ENCODE assay signal across 33 mouse cellular contexts in the genomic region with DNA sequence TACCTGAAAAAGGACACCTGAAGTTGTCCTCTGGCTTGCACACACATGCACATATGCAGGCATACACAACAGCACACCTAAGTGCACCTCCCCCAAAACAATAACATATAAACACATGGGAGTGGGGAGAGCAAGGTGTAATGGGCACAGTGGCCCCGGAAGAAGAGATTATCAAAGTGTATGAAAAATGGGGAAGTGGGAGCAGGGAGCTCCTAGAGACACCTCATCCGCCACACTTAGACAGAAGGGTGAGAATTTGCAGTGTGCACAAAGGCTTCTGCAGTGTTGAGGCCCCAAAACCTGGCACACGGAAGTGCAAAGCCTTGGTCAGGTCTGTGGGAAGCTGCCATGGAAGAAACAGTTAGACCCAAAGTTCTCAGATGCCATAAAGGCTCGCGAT. TPM values are rescaled to one million over a fixed set of nuclear protein-coding genes. Genes with fewer than 3 reads are reported as not detected.
DNase-seq lines count a peak whose midpoint lies in the region; ATAC-seq and TF ChIP-seq lines count a peak whose summit lies in the region.
"Had no signal": no experiment of that assay in that cellular context is flagged by ENCODE, and none has a peak within 500 bp of the region (broad histone marks: within the 10 kb centered on the region; RNA-seq: fewer than 3 reads in every experiment).

No protein-coding gene starts in this region.

- H3K9me3 ChIP-seq in MEL (replicated peaks; ENCODE audit: insufficient read depth, low read length) = no peaks in the 10 kb centered on the region
- no peaks in the 10 kb centered on the region for H3K9me3 ChIP-seq in midbrain, postnatal 0 days (ENCODE audit: low read length)
- H3K9me3 ChIP-seq: embryonic facial prominence, embryonic 15.5 days; heart, embryonic 10.5 days had no signal

- H3K27ac ChIP-seq in MEL (ENCODE audit: control insufficient read depth, low read depth, low read length) = no peak overlapping the region
- no peak overlapping the region for H3K27ac ChIP-seq in midbrain, postnatal 0 days (ENCODE audit: low read depth, low read length)
- H3K27ac ChIP-seq: embryonic facial prominence, embryonic 15.5 days; heart, adult 2 months; heart, embryonic 10.5 days; heart, embryonic 13.5 days; hindbrain, embryonic 14.5 days; hindbrain, postnatal 0 days had no signal

- H3K79me2 ChIP-seq in MEL (ENCODE audit: control insufficient read depth, insufficient read depth, low read length, poor library complexity) = no peaks in the 10 kb centered on the region

- no peaks in the 10 kb centered on the region for H3K27me3 ChIP-seq in MEL (ENCODE audit: control insufficient read depth in 1 of 2, insufficient read depth in 2 of 2, low read length in 2 of 2)
- no peaks in the 10 kb centered on the region for H3K27me3 ChIP-seq in midbrain, postnatal 0 days (ENCODE audit: insufficient read depth, low read length)
- H3K27me3 ChIP-seq: embryonic facial prominence, embryonic 15.5 days; Patski had no signal

- TF ChIP-seq CTCF in MEL (IDR thresholded peaks at IDR 0.05 in 2 of 3, conservative IDR thresholded peaks at IDR 0.05 in 1 of 3; ENCODE audit: control insufficient read depth in 1 of 3, insufficient read depth in 1 of 3, low read depth in 2 of 3, low read length in 3 of 3, poor library complexity in 1 of 3, severe bottlenecking in 1 of 3) = no peak
- TF ChIP-seq CTCF in midbrain, postnatal 0 days (IDR thresholded peaks at IDR 0.05) = no peak

- H3K9ac ChIP-seq in MEL (ENCODE audit: control insufficient read depth, low read depth, low read length, poor library complexity, severe bottlenecking) = no peak overlapping the region
- no peak overlapping the region for H3K9ac ChIP-seq in midbrain, postnatal 0 days (replicated peaks; ENCODE audit: low read length, poor library complexity, severe bottlenecking)
- H3K9ac ChIP-seq: embryonic facial prominence, embryonic 15.5 days; forebrain, postnatal 0 days; heart, embryonic 13.5 days; hindbrain, embryonic 14.5 days had no signal

- no peak overlapping the region for H3K4me3 ChIP-seq in MEL (ENCODE audit: control insufficient read depth in 1 of 2, insufficient read depth in 1 of 2, low read depth in 2 of 2, low read length in 2 of 2)
- H3K4me3 ChIP-seq in midbrain, postnatal 0 days (ENCODE audit: low read depth, low read length) = no peak overlapping the region
- H3K4me3 ChIP-seq: embryonic facial prominence, embryonic 15.5 days; heart, adult 2 months; heart, embryonic 10.5 days; heart, embryonic 13.5 days had no signal

- TF ChIP-seq EP300 in MEL (IDR thresholded peaks at IDR 0.05; ENCODE audit: low read depth in 1 of 2, low read length in 2 of 2) = peak; percentile 13 to 17; a peak in 1 of 4 replicates

- no peak overlapping the region for H3K4me2 ChIP-seq in midbrain, postnatal 0 days (ENCODE audit: low read depth, low read length, poor library complexity, severe bottlenecking)
- H3K4me2 ChIP-seq: embryonic facial prominence, embryonic 15.5 days; heart, embryonic 13.5 days; hindbrain, embryonic 14.5 days had no signal

- H3K4me1 ChIP-seq in MEL (ENCODE audit: control insufficient read depth in 1 of 2, insufficient read depth in 2 of 2, low read length in 2 of 2) = peaks cover 3 to 25% of the 10 kb centered on the region in 2 experiments
- H3K4me1 ChIP-seq in midbrain, postnatal 0 days (ENCODE audit: insufficient read depth, low read length) = no peaks in the 10 kb centered on the region
- H3K4me1 ChIP-seq: embryonic facial prominence, embryonic 15.5 days; heart, embryonic 10.5 days; heart, embryonic 13.5 days had no signal

- TF ChIP-seq RAD21 in MEL (IDR thresholded peaks at IDR 0.05; ENCODE audit: low read depth, low read length) = no peak

- WGBS in midbrain, postnatal 0 days = 87% methylated on average over 5 of the region's 5 CpGs

- no peak for TF ChIP-seq POLR2A in MEL (IDR thresholded peaks at IDR 0.05; ENCODE audit: control insufficient read depth in 1 of 2, insufficient read depth in 1 of 2, low read depth in 1 of 2, low read length in 2 of 2, poor library complexity in 1 of 2)

- H3K36me3 ChIP-seq in MEL (ENCODE audit: control insufficient read depth in 1 of 2, insufficient read depth in 2 of 2, low read length in 2 of 2) = peaks cover 0 to 12% of the 10 kb centered on the region in 2 experiments; a peak in 2 of 4 replicates
- no peaks in the 10 kb centered on the region for H3K36me3 ChIP-seq in midbrain, postnatal 0 days (ENCODE audit: insufficient read depth, low read length)
- H3K36me3 ChIP-seq: embryonic facial prominence, embryonic 15.5 days; heart, embryonic 10.5 days; heart, embryonic 13.5 days had no signal

- ATAC-seq in granulocyte monocyte progenitor cell, adult 5-6 weeks (replicated peaks; ENCODE audit: poor library complexity, severe bottlenecking) = peak; percentile 80
- 0 out of 2 replicates have a peak, but pooled peaks have one; percentile 23 for ATAC-seq in neutrophil, adult 5-6 weeks (ENCODE audit: extremely low read depth, insufficient number of reproducible peaks, low FRiP score, poor library complexity, severe bottlenecking)
- no peak for ATAC-seq in midbrain, postnatal 0 days (ENCODE audit: low FRiP score)
- ATAC-seq: forebrain, embryonic 14.5 days; forebrain, postnatal 0 days; hindbrain, postnatal 0 days; inflammation-experienced regulatory T-cells, adult 6 months; Patski had no signal

- peak; percentile 56 for DNase-seq in MEL (ENCODE audit: low read depth, low spot score)
- no peak for DNase-seq in midbrain, postnatal 0 days (ENCODE audit: low spot score)
- DNase-seq in layer of hippocampus, adult 18-20 months (ENCODE audit: low spot score in 2 of 2) = no peak
- no peak for DNase-seq in yolk sac, embryonic 10.5 days (ENCODE audit: low spot score)
- DNase-seq: adrenal gland, postnatal 10 days; adrenal gland, postnatal 36 days; cerebellum, adult 18-20 months; cerebellum, adult 9-10 months; cerebellum, postnatal 14 days; embryo, embryonic 11 days; forebrain, postnatal 0 days; gastrocnemius, postnatal 25 days; heart, adult 2 months; heart, postnatal 14 days; heart, postnatal 4 days had no signal

TF ChIP-seq in MEL, 35 proteins besides CTCF, POLR2A, EP300 and RAD21 (continues in another document):
- TF ChIP-seq ELF1 (IDR thresholded peaks at IDR 0.05; ENCODE audit: low read depth, low read length) (0 out of 2 replicates have a peak, but pooled peaks have one; percentile 36), UBTF (IDR thresholded peaks at IDR 0.05; ENCODE audit: borderline replicate concordance, insufficient read depth, low read depth, low read length) (no peak)

RNA-seq across cellular contexts. Expression of gene Tmem150b, which starts 6.0 kb away (rescaled TPM):
- total RNA-seq in MEL (2012; rRNA removed) = 0.31 and 0.39 TPM in 2 replicates
- polyA plus RNA-seq in MEL (2012; ENCODE audit: insufficient read depth in 1 of 2, insufficient read length in 2 of 2, low read depth in 1 of 2, low replicate concordance in 2 of 2, missing spikeins in 1 of 2) = 1 to 10 TPM in 1 of 2 experiments, not detected in 1; 1.4 TPM
- total RNA-seq in granulocyte monocyte progenitor cell, adult 5-6 weeks (2014; fragmentation: Nextera tagmentation) = 32.7 and 33.4 TPM in 2 replicates
- total RNA-seq in granulocyte monocyte progenitor cell, adult 5-6 weeks (2017) = 13.5 and 18.5 TPM in 2 replicates
- total RNA-seq in neutrophil, adult 5-6 weeks (2017) = 0.35 and 0.37 TPM in 2 replicates
- total RNA-seq in midbrain, postnatal 0 days (2014; rRNA removed) = not detected in 2 replicates
- 0.23 TPM in 1 of 2 replicates, not detected in the other for polyA plus RNA-seq in midbrain, postnatal 0 days (2015; fragmentation: Nextera tagmentation; extraction: Ambion mirVana)
- under 1 TPM; 0.10 to 0.15 TPM for total RNA-seq in layer of hippocampus, adult 18-20 months (2021)
- total RNA-seq: forebrain, postnatal 0 days; gastrocnemius, adult 8-10 months; heart, adult 2 months; heart, postnatal 14 days; hindbrain, postnatal 0 days had no signal
- polyA plus RNA-seq: cortical plate, adult 2 months; embryonic facial prominence, embryonic 11.5 days; forebrain, embryonic 14.5 days; forebrain, postnatal 0 days; heart, embryonic 10.5 days; inflammation-experienced regulatory T-cells, adult 6 months had no signal

RNA-seq across cellular contexts. Expression of gene Kmt5c, which starts 8.8 kb away (rescaled TPM):
- 21.0 and 21.8 TPM in 2 replicates for total RNA-seq in MEL (2012; rRNA removed)
- 10 to 100 TPM in 1 of 2 experiments, not detected in 1; 60.2 TPM for polyA plus RNA-seq in MEL (2012; ENCODE audit: insufficient read depth in 1 of 2, insufficient read length in 2 of 2, low read depth in 1 of 2, low replicate concordance in 2 of 2, missing spikeins in 1 of 2)
- 62.7 and 107 TPM in 2 replicates for total RNA-seq in granulocyte monocyte progenitor cell, adult 5-6 weeks (2014; fragmentation: Nextera tagmentation)
- total RNA-seq in granulocyte monocyte progenitor cell, adult 5-6 weeks (2017) = 58.5 and 74.7 TPM in 2 replicates
- 77.0 and 85.7 TPM in 2 replicates for total RNA-seq in neutrophil, adult 5-6 weeks (2017)
- 38.9 and 48.8 TPM in 2 replicates for total RNA-seq in midbrain, postnatal 0 days (2014; rRNA removed)
- polyA plus RNA-seq in midbrain, postnatal 0 days (2015; fragmentation: Nextera tagmentation; extraction: Ambion mirVana) = 33.1 and 35.7 TPM in 2 replicates
- total RNA-seq in layer of hippocampus, adult 18-20 months (2021) = 10 to 100 TPM; 28.3 to 30.3 TPM

RNA-seq across cellular contexts. Expression of gene Cox6b2, which starts 21.8 kb away (rescaled TPM):
- total RNA-seq in MEL (2012; rRNA removed) = 4.6 and 8.7 TPM in 2 replicates
- 10 to 100 TPM in 1 of 2 experiments, not detected in 1; 36.3 TPM for polyA plus RNA-seq in MEL (2012; ENCODE audit: insufficient read depth in 1 of 2, insufficient read length in 2 of 2, low read depth in 1 of 2, low replicate concordance in 2 of 2, missing spikeins in 1 of 2)
- total RNA-seq in granulocyte monocyte progenitor cell, adult 5-6 weeks (2014; fragmentation: Nextera tagmentation) = 50.3 and 69.2 TPM in 2 replicates
- total RNA-seq in granulocyte monocyte progenitor cell, adult 5-6 weeks (2017) = 28.9 and 30.7 TPM in 2 replicates
- total RNA-seq in neutrophil, adult 5-6 weeks (2017) = not detected in 2 replicates
- total RNA-seq in midbrain, postnatal 0 days (2014; rRNA removed) = 6.8 and 12.1 TPM in 2 replicates
- polyA plus RNA-seq in midbrain, postnatal 0 days (2015; fragmentation: Nextera tagmentation; extraction: Ambion mirVana) = 33.6 and 43.9 TPM in 2 replicates
- total RNA-seq in layer of hippocampus, adult 18-20 months (2021) = 1 to 10 TPM; 9.0 to 9.6 TPM
- total RNA-seq: gastrocnemius, adult 8-10 months had no signal
- polyA plus RNA-seq: Patski had no signal

RNA-seq across cellular contexts. Expression of gene Fam71e2, which starts 40.0 kb away (rescaled TPM):
- not detected in 2 replicates for total RNA-seq in MEL (2012; rRNA removed)
- polyA plus RNA-seq in MEL (2012; ENCODE audit: insufficient read depth in 1 of 2, insufficient read length in 2 of 2, low read depth in 1 of 2, low replicate concordance in 2 of 2, missing spikeins in 1 of 2) = not detected
- not detected in 2 replicates for total RNA-seq in granulocyte monocyte progenitor cell, adult 5-6 weeks (2014; fragmentation: Nextera tagmentation)
- total RNA-seq in granulocyte monocyte progenitor cell, adult 5-6 weeks (2017) = not detected in 2 replicates
- not detected in 2 replicates for total RNA-seq in neutrophil, adult 5-6 weeks (2017)
- not detected in 2 replicates for total RNA-seq in midbrain, postnatal 0 days (2014; rRNA removed)
- polyA plus RNA-seq in midbrain, postnatal 0 days (2015; fragmentation: Nextera tagmentation; extraction: Ambion mirVana) = not detected in 2 replicates
- total RNA-seq in layer of hippocampus, adult 18-20 months (2021) = not detected
- total RNA-seq: adrenal gland, adult 18-20 months; adrenal gland, postnatal 10 days; adrenal gland, postnatal 36 days; ES-E14; forebrain, postnatal 0 days; gastrocnemius, adult 8-10 months; gastrocnemius, postnatal 25 days; heart, adult 2 months; heart, postnatal 14 days; heart, postnatal 4 days; hindbrain, postnatal 0 days had no signal
- polyA plus RNA-seq: cortical plate, adult 2 months; embryonic facial prominence, embryonic 11.5 days; embryonic facial prominence, embryonic 15.5 days; forebrain, embryonic 11.5 days; forebrain, embryonic 14.5 days; forebrain, postnatal 0 days; heart, embryonic 10.5 days; heart, embryonic 13.5 days; heart, embryonic 16.5 days; hindbrain, embryonic 11.5 days; hindbrain, embryonic 14.5 days; hindbrain, postnatal 0 days; inflammation-experienced regulatory T-cells, adult 6 months; Patski had no signal

RNA-seq across cellular contexts. Expression of gene Brsk1, which starts 40.7 kb away (rescaled TPM):
- total RNA-seq in MEL (2012; rRNA removed) = not detected in 2 replicates
- polyA plus RNA-seq in MEL (2012; ENCODE audit: insufficient read depth in 1 of 2, insufficient read length in 2 of 2, low read depth in 1 of 2, low replicate concordance in 2 of 2, missing spikeins in 1 of 2) = under 1 TPM in 1 of 2 experiments, not detected in 1; 0.06 TPM
- not detected in 2 replicates for total RNA-seq in granulocyte monocyte progenitor cell, adult 5-6 weeks (2014; fragmentation: Nextera tagmentation)
- total RNA-seq in granulocyte monocyte progenitor cell, adult 5-6 weeks (2017) = not detected in 2 replicates
- total RNA-seq in neutrophil, adult 5-6 weeks (2017) = not detected in 2 replicates
- total RNA-seq in midbrain, postnatal 0 days (2014; rRNA removed) = 202 and 226 TPM in 2 replicates
- polyA plus RNA-seq in midbrain, postnatal 0 days (2015; fragmentation: Nextera tagmentation; extraction: Ambion mirVana) = 6.9 and 7.2 TPM in 2 replicates
- total RNA-seq in layer of hippocampus, adult 18-20 months (2021) = 100 to 1,000 TPM; 368 to 369 TPM

Comparison
In these comparisons a context has a peak if more than half of its experiments do, and no peak if none do; other contexts are left out.
1. RNA of gene Tmem150b, which starts 6.0 kb away (total RNA-seq): 13.5 to 33.4 TPM in granulocyte monocyte progenitor cell, adult 5-6 weeks; 0.35 to 0.37 TPM in neutrophil, adult 5-6 weeks, 0.31 to 0.39 TPM in MEL, 0.10 to 0.15 TPM in layer of hippocampus, adult 18-20 months and not detected in midbrain, postnatal 0 days; every median in the first group is over 10 times any median in the second.